Mouse (Mus musculus): ENCODE data around the gene Nsmf.

Gene Nsmf

DNA sequence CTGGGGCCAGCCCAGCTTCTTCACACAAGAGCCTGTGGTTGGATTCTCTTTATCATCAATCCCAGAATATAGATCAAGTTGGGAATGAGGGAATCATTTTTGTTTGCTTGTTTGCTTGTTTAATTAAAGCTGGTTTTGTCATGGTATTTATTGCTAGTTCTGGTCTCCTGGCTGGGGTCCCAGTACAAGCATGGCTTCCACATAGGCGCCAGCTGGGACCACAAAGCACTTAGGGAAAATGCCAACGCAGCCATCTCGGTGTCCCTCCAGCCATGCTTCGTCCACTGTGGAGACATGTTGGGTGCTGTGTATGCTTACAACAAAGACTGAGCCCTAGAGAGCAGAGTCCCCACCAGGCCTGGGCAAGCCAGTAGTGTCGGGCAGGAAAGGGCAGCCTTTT lies 31.4 kb downstream of the Nsmf start:
- DNase-seq (ENCODE audit: low spot score): no peak

DNA sequence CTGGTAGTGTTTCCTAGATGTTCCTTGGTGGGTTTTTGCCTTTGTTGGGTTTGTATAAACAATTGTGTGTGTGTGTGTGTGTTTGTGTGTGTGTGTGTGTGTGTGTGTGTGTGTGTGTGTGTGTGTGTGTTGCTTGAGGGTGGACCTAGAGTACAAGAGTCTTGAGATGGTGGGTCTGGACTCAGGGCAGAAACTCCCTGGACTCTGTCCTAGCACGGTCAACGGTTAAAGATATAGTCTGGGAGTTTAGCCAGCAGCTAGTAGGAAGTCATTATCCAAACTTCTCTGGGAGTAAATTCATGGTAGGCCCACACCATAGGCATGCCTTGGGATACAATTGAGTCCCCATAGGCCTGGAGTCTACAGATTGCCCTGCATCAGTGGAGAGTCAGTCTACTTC lies 33.7 kb downstream of the Nsmf start:
- DNase-seq (ENCODE audit: low spot score): peak; percentile 16

DNA sequence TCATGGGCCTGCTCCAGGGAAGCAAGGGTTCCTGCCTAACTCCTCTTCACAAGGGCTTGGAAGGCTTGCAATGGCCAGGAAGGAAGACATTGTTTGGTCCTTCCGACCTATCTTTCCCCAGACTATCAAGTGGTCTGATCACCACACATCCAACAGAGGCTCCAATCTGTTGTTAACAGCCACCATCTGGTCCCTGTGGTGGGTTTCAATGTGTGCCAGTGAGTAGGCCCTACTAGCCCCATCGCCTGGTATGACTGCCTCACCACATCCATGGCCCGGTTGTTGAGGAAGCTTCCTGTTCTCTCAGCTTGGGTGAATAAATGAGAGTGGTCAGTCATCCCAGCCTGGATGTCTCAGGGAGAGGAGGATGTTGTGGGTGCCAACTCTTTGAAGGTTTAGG lies 34.5 kb downstream of the Nsmf start:
- DNase-seq (ENCODE audit: low spot score): no peak

DNA sequence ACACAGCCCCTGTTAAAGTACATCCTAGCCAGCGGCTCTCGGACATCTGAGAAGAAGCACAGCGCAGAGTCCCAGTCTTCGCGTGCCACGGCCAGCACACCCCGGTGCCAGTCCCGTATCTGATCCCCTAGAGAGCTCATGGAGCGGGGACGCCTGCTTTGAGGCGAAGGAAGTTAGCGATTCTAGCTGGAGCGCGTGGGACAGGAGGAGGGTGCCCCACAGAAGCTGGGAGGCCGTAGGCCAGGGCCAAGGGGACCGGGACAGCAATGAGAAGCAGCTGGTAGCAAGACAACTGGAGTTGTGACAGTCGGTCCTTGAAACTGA lies 40.6 kb downstream of the Nsmf start:
- no peak for DNase-seq (ENCODE audit: low spot score)

DNA sequence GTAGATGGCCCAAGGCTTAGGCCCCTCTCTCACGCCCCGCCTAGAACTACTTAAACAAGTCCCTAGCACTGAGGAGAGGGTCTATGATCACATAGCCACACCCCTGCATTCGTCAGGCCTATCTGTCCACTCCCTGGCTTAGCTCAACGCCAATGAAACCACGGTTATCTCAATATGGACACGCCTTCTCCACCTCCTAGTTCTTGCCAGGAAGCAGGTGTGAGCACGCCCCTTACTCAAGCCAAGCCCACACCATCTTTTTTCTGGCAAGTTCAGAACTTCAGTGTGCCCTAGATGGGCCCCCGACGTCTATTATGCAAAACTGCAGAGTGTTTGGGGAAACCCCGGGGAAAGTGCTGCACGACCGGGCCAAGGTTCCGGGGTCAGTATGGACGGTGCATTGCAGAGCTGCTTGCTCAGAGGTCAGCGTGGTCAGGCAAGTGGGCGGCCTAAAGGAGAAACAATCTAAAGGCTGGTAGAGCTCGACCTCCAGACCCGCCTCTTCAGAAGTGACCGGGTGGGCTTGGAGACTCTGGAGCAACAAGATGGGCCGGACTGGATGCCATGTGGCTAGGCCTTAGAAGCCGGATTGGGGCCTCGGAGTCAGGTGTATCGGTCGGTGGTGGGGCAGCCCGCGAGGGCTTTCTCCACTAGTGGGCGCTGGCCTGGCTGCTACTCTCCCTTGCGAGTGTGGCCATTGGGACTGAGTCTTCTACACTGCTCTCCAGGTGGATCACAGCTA lies 41.1 kb downstream of the Nsmf start, which contains the start of gene Noxa1:
Noxa1 (minus strand) TSS at position 41 of the 742 bp plus-strand sequence.
- DNase-seq (ENCODE audit: low spot score): no peak

DNA sequence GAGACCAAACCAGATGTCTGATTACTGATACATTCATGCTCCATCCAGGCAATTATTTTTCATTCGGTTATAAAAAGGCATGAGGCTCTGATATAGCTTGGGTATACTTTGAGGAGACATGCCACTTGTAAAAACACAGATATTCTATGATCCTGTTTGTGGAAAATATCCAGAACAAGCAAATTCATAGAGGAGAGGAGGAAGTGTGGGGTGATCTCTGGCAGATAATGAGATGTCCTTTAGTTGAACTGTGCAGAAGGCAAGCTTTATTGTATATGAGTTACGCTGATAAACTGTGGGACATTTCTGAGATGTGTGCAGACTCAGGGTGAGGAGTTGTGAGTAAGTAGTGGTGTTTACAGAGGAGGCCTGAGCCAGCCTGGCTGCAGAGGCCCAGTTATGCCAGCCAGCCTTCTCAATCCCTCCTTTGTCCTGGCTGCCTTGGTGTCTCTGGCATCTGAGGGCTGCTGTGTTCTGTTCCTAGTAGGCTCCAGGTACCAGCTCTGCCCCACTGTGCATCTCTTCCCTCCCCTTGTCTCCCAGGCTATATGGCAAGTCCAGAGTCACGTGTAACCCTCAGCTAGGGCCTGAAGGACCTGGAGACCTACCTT lies 44.0 kb downstream of the Nsmf start:
- DNase-seq (ENCODE audit: low spot score): no peak

DNA sequence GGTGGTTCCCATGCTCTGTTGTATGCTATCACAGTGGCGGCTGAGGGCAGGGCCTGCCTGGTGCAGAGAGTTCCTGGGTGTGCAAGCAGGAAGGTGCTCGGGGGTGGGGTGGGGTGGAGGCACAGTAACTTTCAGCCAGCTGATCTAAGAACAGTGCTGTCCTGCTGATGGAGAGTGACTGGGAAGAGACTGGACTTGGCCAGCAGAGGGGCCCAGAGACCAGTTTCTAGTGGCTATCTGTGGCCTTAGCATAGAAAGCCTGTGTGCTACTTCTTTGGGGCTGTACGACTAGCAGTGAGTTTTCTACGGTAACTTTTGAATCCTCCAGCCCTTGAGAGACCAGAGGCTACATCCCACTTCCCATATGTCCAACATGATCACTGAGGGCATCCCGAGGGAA lies 44.8 kb downstream of the Nsmf start:
- peak; percentile 39 for DNase-seq (ENCODE audit: low spot score)

DNA sequence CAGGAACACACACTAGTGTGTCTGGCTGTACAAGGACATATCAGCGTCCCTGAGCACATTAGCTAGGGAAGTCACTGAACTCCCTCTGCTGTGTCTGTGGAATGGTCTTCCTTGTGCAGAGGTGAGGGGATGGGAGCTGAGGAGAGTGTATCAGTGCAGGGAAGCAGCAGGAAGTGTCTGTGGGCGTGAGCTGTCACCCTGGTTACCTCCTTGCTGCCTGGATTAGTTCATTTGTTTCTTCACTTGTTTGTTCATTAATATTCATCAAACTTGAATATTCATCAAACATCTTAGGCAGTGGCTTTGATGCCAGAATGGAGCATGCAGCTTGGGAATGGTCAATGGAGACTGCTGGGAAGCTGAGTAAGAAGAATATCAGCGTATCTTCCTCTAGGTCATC lies 45.5 kb downstream of the Nsmf start:
- DNase-seq (ENCODE audit: low spot score): no peak

DNA sequence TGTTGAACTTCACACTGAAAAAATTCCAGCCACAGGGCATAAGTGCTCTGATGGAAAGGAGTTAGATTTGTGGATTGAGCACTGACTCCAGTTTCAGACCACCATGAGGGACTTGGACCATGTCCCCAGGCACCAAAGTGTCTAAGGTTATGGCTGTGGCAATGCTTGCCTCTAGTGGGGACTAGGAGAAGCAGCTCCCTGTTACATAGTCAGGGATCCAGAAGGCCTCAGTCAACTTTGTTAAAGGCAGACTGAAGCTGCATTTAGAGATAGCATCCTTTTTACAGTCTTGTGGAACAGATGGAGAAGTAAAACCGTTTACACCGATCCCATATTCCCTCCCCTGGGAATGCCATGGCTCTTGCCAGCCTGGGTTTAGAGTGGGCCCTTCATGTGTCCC lies 50.0 kb downstream of the Nsmf start:
- no peak for DNase-seq (ENCODE audit: low spot score)

DNA sequence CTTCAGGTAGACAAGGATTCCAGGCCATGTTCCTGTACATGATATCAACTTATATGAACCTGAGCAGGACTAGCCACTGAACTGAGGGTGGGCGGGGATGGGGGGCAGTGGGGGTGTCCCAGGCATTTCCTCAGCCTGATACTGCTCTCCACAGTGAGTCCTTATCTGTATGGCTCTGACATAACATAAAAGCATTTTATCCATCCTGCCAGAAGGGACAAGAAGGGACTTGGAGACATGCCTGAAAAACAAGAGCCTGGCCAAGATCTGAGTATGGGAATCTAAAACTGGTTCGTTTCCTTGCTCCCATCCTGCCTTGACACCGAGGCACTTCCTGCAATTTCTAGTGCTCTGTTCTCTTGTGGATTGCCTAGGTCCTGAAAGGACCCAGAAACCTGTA lies 51.9 kb downstream of the Nsmf start:
- no peak for DNase-seq (ENCODE audit: low spot score)

DNA sequence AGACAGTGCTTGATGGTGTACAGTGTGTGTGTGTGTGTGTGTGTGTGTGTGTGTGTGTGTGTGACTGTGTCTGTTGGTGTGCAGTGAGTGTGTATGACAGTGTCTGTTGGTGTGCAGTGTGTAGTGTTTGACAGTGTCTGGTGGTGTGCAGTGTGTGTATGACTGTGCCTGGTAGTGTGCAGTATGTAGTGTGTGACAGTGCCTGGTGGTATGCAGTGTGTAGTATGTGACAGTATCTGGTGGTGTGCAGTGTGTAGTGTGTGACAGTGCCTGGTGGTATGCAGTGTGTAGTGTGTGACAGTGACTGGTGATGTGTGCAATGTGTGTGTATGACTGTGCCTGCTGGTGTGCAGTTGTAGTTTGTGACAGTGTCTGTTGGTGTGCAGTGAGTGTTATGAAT lies 55.3 kb downstream of the Nsmf start:
- no peak for DNase-seq (ENCODE audit: low spot score)

DNA sequence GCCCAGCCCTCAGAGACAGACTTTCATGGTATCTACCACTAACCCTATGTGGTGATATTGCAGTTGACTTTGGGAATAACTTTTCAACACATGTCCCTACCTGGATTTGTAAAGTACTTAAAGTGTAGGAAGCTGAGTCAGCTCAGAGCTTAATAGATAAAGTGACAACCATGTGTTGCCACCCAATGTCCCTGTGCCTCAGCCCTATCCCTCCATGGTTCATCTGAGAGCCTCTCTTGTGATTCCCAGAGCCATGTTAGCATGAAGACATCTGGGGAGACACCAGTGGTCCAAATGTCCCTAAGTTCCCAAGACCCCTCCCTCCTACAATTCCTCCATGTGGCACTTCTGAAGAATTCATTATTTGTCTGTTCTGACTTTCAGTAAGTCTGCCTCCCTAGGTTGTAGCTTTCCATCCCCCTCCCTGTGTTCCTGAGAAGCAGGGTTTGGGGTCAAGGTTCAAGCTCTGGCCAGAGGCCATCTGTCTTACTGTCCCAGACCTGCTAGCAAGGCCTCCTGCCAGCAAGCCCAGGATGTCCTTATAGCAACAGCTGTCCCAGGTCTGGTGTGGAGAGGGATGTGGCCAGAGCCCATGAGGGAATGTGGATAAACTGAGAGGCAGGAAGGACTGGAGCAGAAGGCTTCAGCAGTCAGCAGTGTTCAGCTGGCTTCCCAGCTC lies 56.5 kb downstream of the Nsmf start:
- peak; percentile 31 for DNase-seq (ENCODE audit: low spot score)

DNA sequence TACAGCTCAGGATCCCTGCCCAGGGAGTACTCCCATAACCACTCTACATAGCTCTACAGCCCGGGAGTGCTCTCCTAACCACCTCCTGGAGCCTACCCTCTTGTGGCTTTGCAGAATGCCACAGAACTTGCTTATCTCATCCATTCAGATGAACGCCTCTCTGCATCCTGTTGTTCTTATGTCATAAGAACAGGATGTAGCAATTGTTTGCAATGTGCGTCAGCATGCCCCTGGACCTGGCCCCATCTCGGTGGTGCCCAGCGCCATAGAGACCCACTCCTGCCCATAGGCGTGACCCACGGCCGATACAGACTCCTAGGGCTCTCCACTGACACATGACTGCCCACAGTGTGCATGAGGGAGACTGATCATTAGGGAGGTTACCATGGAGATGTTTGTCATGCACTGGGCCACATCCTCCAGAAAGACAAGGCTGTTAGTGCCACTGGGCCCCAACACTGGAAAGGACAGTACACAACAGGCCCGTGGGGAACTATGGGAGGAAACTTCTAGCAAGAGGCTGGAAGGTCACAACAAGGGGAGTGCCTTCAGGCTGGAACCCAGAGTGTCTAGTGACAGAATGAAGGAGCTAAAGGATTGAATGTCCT lies 57.1 kb downstream of the Nsmf start:
- no peak for DNase-seq (ENCODE audit: low spot score)

Measured in adipocyte (in vitro differentiated cells).